Mouse (Mus musculus): Measurements from ENCODE around the gene Slc25a12. TPM values are rescaled to one million over a fixed set of nuclear protein-coding genes. Genes with fewer than 3 reads are reported as not detected.
A peak's percentile ranks its signal among the peaks of the same experiment; 100 is the strongest.

Slc25a12 gene
- polyA plus RNA-seq, 1 experiment: 73.7 TPM

DNA sequence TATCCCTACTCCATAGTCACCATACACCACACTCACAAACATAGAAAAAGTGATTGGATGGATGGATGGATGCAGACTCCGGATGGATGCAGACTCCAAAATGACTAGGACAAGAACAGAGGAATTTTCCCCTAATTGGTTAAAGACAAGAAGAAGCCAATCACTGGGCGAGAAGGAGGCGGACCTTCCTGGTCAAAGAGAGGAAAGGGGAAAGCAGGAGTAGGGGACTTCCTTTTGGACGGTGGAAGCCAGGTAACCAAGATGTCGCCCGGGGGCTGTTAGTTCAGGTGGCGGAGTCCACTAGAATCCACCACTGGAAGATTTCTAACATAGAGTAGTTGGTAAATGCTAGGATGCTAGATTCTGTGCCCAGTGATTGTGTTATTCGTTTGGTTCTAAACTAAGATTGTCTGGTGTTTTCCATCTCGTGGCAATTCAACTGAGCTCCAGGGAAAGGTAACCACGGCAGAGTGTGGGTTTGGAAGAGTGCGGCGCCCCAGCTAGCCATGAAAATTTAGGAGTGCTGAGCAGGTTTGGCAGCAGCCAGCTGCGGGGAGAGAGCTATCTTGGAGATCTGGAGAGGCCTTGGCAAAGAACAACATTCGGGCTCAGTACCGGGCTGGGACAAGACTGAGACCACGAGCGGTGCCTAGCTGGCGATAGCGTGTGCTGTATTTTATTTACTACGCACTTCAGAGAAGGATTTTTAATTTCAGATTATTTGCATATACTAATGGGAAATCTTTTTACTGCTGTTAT lies 19.6 kb downstream of the Slc25a12 start:
- TF ChIP-seq POLR2A (IDR thresholded peaks at IDR 0.05; ENCODE audit: borderline replicate concordance, extremely low read depth, insufficient read depth, insufficient read length, poor library complexity, severe bottlenecking) (no peak), CTCF (IDR thresholded peaks at IDR 0.05; ENCODE audit: borderline replicate concordance, extremely low read depth, insufficient read depth, insufficient read length) (no peak)
- DNase-seq (ENCODE audit: low read depth): no peak

- no peak for DNase-seq (ENCODE audit: low read depth)
- TF ChIP-seq POLR2A (IDR thresholded peaks at IDR 0.05; ENCODE audit: borderline replicate concordance, extremely low read depth, insufficient read depth, insufficient read length, poor library complexity, severe bottlenecking) (no peak), CTCF (IDR thresholded peaks at IDR 0.05; ENCODE audit: borderline replicate concordance, extremely low read depth, insufficient read depth, insufficient read length) (no peak)
These were observed 20.4 kb downstream of the Slc25a12 start for GRCm38 (mm10) chr2:71347160-71347559.

- TF ChIP-seq POLR2A (IDR thresholded peaks at IDR 0.05; ENCODE audit: borderline replicate concordance, extremely low read depth, insufficient read depth, insufficient read length, poor library complexity, severe bottlenecking) (no peak), CTCF (IDR thresholded peaks at IDR 0.05; ENCODE audit: borderline replicate concordance, extremely low read depth, insufficient read depth, insufficient read length) (peak; percentile 26; the same call in 1 of the 2 replicates)
- no peak for DNase-seq (ENCODE audit: low read depth)
These were observed 23.5 kb downstream of the Slc25a12 start for GRCm38 (mm10) chr2:71343884-71344640.

DNA sequence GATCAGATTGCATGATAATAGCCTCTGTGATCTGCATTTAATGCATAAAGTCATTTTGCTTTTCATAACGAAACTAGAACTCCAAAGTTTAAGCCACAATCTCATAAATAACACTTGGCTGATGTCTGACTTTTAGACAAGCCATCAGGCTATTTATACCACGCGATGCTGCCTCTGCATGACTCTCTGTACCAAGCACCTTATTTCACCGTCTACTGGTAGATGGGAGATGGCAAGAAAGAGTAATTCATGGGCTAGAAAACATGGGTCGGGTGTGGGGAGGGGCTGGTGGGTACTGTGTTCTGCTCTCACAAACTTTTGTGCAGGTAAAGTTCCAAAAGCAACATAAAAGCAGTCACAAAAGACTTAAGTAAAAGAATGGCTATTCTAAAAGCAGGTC lies 27.4 kb downstream of the Slc25a12 start:
- DNase-seq (ENCODE audit: low read depth): no peak
- TF ChIP-seq CTCF (IDR thresholded peaks at IDR 0.05; ENCODE audit: borderline replicate concordance, extremely low read depth, insufficient read depth, insufficient read length) (no peak), POLR2A (IDR thresholded peaks at IDR 0.05; ENCODE audit: borderline replicate concordance, extremely low read depth, insufficient read depth, insufficient read length, poor library complexity, severe bottlenecking) (no peak)

GRCm38 (mm10) chr2:71338145-71338796 lies 29.3 kb downstream of the Slc25a12 start:
- no peak for DNase-seq (ENCODE audit: low read depth)
- no peak for TF ChIP-seq CTCF (IDR thresholded peaks at IDR 0.05; ENCODE audit: borderline replicate concordance, extremely low read depth, insufficient read depth, insufficient read length)
- TF ChIP-seq POLR2A (IDR thresholded peaks at IDR 0.05; ENCODE audit: borderline replicate concordance, extremely low read depth, insufficient read depth, insufficient read length, poor library complexity, severe bottlenecking): no peak

GRCm38 (mm10) chr2:71336631-71337030 lies 30.9 kb downstream of the Slc25a12 start:
- DNase-seq (ENCODE audit: low read depth): no peak
- TF ChIP-seq POLR2A (IDR thresholded peaks at IDR 0.05; ENCODE audit: borderline replicate concordance, extremely low read depth, insufficient read depth, insufficient read length, poor library complexity, severe bottlenecking) (no peak), CTCF (IDR thresholded peaks at IDR 0.05; ENCODE audit: borderline replicate concordance, extremely low read depth, insufficient read depth, insufficient read length) (no peak)

- TF ChIP-seq POLR2A (IDR thresholded peaks at IDR 0.05; ENCODE audit: borderline replicate concordance, extremely low read depth, insufficient read depth, insufficient read length, poor library complexity, severe bottlenecking) (no peak), CTCF (IDR thresholded peaks at IDR 0.05; ENCODE audit: borderline replicate concordance, extremely low read depth, insufficient read depth, insufficient read length) (no peak)
- no peak for DNase-seq (ENCODE audit: low read depth)
These were observed 31.3 kb downstream of the Slc25a12 start for GRCm38 (mm10) chr2:71336209-71336608.

DNA sequence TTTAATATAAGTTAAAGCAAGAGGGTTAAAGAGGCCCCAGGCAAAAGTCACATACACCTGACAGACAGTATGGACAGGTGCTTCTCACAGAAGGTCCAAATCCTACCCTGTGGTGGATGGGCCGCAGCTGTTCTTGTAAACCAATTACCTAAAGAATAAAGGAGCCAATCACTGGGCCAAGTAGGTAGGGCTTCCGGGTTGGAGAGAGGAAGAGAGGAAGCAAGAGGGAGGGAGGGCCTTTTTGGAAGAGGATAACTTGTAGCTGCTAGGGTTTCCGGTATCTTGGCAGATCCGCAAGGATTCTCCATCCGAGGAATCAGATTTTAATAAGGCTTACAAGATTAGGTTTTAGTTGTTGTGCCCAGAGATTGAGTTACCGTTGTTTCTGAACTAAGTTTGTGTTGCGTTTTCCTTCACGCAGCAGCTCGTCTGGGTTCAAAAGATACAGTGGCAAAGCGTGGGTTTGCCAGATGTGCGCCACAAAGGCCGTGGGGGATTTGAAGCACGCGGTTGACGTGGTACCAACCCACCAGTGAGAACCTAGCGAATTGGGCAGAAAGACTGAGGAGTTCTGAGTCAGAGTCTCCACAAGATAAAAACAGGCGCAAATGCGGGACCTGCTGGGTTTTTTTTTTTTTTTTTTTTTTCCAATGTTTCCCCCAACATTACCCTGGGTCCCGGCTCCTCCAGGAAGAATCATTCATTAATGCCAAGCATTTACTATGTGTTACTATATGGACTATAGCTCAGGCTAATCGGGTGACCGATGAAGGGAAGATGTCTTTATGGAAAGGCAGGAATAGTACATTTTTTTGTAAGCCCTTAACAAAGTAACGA lies 33.3 kb downstream of the Slc25a12 start:
- no peak for DNase-seq (ENCODE audit: low read depth)
- TF ChIP-seq POLR2A (IDR thresholded peaks at IDR 0.05; ENCODE audit: borderline replicate concordance, extremely low read depth, insufficient read depth, insufficient read length, poor library complexity, severe bottlenecking) (no peak), CTCF (IDR thresholded peaks at IDR 0.05; ENCODE audit: borderline replicate concordance, extremely low read depth, insufficient read depth, insufficient read length) (no peak)

- no peak for DNase-seq (ENCODE audit: low read depth)
These were observed 37.8 kb downstream of the Slc25a12 start for GRCm38 (mm10) chr2:71329761-71330160.

DNA sequence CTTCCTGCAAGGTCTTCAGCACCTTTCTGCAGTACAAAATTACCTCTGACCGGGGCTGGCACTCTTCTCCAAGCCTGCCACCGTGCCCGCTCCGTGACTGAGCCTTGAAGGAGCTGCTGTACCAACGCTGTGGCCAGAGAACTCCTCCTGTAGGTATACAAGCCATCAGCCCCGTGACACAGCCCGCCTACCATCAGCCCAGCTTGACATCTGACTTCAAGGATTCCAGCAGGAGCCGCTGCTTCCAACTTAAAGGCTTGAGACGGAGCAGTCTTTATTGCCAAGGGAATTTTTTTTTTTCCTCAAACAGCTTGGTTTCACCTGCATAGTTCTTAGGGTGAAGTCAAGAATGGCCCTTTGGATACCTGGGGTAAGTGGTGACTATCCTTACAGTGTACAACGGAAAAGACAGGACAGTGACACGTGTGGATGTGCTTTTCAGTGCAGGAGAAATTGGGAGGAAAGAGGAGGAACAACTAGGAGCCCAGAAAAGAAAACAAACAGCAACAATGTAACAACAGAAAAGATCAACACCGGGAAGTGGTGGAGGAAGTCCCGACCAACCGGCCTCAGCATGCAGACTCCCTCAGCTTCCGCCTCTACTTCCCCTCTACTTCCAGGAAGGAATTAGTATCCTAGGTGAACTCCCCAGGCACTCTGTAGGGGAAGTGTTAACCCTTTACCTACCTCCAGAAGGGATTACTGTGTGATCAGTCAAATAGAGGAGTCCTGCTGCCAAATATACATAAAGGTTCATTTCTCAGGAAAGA lies 39.0 kb downstream of the Slc25a12 start:
- no peak for DNase-seq (ENCODE audit: low read depth)
- TF ChIP-seq CTCF (IDR thresholded peaks at IDR 0.05; ENCODE audit: borderline replicate concordance, extremely low read depth, insufficient read depth, insufficient read length) (no peak), POLR2A (IDR thresholded peaks at IDR 0.05; ENCODE audit: borderline replicate concordance, extremely low read depth, insufficient read depth, insufficient read length, poor library complexity, severe bottlenecking) (no peak)

More at GRCm38 (mm10) chr2:71329761-71330160, 37.8 kb downstream of the Slc25a12 start:
- TF ChIP-seq POLR2A (IDR thresholded peaks at IDR 0.05; ENCODE audit: borderline replicate concordance, extremely low read depth, insufficient read depth, insufficient read length, poor library complexity, severe bottlenecking) (no peak), CTCF (IDR thresholded peaks at IDR 0.05; ENCODE audit: borderline replicate concordance, extremely low read depth, insufficient read depth, insufficient read length) (no peak)
